Mouse (Mus musculus) left cerebral cortex, postnatal 25 days (tissue): ENCODE data around the gene Armcx1. TPM values are rescaled to one million over a fixed set of nuclear protein-coding genes. Genes with fewer than 3 reads are reported as not detected.
"Not testable (repeated sequence)": the region's sequence is repeated elsewhere in the genome, so short reads cannot be mapped to it uniquely, and the experiment has no call there.

Experiments
- DNase-seq, 2 experiments: peaks; one replicate each; pipeline ENCODE4 v3.0.0; 2022; ENCODE audit warnings: low spot score in 2 of 2, mixed read lengths in 1 of 2
- intact Hi-C: fragments of 180-260 bp; cut with DNase I; formaldehyde crosslinking; loops from one replicate; pipeline ENCODE4 v1.15.1; 2025
- total RNA-seq, 2 experiments: library from RNA; stranded (reverse); gene quantifications; 2 replicates each; pipeline ENCODE4 v1.2.3; 2021

Gene Armcx1
- 10 to 100 TPM; 60.0 to 68.0 TPM for total RNA-seq

GRCm38 (mm10) chrX:134717752-134718308, at the start of gene Armcx1:
Armcx1 (plus strand) TSS chrX:134717963.
- DNase-seq = peak; percentile 66 to 81

GRCm38 (mm10) chrX:134675022-134675421, 42.7 kb upstream of the Armcx1 start:
- DNase-seq = no peak
- intact Hi-C loops = no loop called here

More at GRCm38 (mm10) chrX:134717752-134718308, at the start of gene Armcx1:
- intact Hi-C loops = loop anchor here (1.0 to 5.0 kb wide), 4 partner anchors 21 to 106 kb away; partner anchors contain the start of gene Armcx4

- intact Hi-C loops = no loop called here
These were observed 41.8 kb upstream of the Armcx1 start for GRCm38 (mm10) chrX:134675959-134676358.

DNA sequence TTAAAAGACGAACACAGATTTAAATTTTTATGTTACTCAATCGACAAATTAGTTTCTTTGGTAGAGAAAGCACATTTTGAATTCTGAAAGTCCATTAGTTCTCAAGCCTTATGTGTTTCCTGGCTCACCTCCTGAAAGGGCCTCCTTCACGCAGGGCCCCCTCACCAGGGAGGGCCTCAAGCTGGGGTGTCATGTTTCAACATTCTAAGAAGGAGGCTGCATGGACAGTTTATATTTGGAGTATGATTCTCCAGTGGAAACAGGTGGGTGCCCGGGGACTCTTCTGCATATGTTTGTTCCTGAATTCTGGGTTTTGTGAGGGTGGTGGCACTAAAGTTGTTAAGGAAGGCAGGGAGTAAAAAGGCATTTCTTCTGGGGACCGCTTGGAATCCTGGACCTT, 32.8 kb upstream of the Armcx1 start:
- peak in 1 of 2 experiments; percentile 35 for DNase-seq
- intact Hi-C loops = loop anchor here (5.0 kb wide), 1 partner anchor 73 kb away; no protein-coding TSS in a partner anchor

More at GRCm38 (mm10) chrX:134675959-134676358, 41.8 kb upstream of the Armcx1 start:
- DNase-seq = no peak

- DNase-seq = peak; percentile 59 to 74
- intact Hi-C loops = loop anchor here (1.0 to 5.0 kb wide), 2 partner anchors 32 to 74 kb away; no protein-coding TSS in a partner anchor
These were observed 31.5 kb upstream of the Armcx1 start, which contains the start of gene Armcx4 for GRCm38 (mm10) chrX:134686267-134686666. Armcx4 (plus strand) TSS chrX:134686519.

GRCm38 (mm10) chrX:134686739-134687171, 31.0 kb upstream of the Armcx1 start:
- intact Hi-C loops = loop anchor here (1.0 to 5.0 kb wide), 2 partner anchors 32 to 74 kb away; no protein-coding TSS in a partner anchor
- peak; percentile 25 to 26 for DNase-seq

GRCm38 (mm10) chrX:134689676-134690075, 28.1 kb upstream of the Armcx1 start:
- intact Hi-C loops = loop anchor here (5.0 kb wide), 1 partner anchor 77 kb away; no protein-coding TSS in a partner anchor
- no peak for DNase-seq

DNA sequence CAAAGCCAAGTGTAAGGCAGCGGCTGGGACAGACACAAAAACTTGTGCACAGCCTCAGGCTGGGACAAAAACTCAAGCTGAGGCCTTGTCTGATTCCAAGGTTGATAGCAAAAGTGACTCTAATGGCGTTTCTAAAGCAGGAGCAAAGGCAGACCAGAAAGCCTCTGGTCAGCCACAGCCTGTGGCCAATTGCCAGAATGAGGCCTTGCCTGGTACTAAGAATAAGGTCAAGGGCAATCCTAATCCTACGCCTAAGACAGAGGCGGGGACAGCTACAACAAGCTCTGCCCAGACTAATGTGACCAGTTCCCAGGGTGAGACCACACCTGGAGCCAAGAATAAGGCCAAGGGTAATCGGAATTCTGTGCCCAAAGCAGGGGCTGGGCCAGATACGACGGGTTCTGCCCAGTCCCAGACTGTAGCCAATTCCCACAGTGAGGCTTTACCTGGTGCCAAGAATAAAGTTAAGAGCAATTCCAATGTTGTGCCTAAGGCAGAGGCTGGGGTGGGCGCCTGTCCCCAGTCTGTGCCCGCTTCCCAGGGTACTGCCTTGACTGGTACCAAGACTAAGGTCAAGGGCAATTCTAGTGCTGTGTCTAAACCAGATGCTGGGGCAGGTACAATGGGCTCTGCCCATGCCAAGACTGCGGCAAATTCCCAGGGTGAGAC, 26.8 kb upstream of the Armcx1 start:
- intact Hi-C loops = no loop called here

DNA sequence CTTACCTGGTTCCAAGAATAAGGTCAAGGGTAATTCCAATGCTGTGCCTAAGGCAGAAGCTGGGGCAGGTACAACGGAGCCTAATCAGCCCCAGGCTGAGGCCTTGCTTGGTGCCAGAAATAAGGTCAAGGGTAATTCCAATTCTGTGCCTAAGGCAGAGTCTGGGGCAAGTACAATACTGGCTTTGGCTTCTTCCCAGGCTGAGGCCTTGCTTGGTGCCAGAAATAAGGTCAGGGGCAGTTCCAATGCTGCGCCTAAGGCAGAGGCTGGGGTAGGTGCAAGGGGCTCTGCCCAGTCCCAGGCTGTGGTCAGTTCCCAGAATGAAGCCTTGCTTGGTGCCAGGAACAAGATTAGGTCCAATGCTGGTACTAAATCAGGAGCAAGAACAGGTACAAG, 26.2 kb upstream of the Armcx1 start:
- no peak for DNase-seq
- intact Hi-C loops = no loop called here

More for the DNA sequence above, 26.8 kb upstream of the Armcx1 start:
- no peak for DNase-seq

GRCm38 (mm10) chrX:134716863-134717262, 900 bp upstream of the Armcx1 start:
- intact Hi-C loops = loop anchor here (5.0 kb wide), 2 partner anchors 70 to 105 kb away; no protein-coding TSS in a partner anchor
- DNase-seq = no peak

GRCm38 (mm10) chrX:134718524-134718923, 761 bp downstream of the Armcx1 start:
- intact Hi-C loops = loop anchor here (1.0 to 5.0 kb wide), 4 partner anchors 21 to 106 kb away; partner anchors contain the start of gene Armcx4
- peak; percentile 51 to 74 for DNase-seq

DNA sequence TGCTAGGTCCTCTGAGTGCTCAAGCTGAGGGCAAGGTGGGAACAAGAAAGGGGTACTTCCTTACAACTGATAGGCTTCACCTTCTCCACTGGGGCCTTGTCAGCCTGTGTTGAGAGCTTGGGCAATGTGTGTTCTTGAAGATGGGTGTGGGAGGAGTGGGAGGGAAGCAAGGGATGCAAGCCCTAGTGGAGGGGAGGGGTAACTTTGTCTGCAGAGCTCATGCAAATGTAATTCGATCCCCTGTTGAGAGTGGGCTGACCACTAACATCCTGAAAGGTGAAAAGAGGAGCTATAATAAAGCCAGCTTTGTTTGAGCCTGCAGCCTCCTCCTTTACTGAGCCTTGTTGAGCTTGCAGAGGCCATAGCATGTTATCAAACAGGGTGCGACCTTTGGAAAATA, 6.0 kb downstream of the Armcx1 start:
- DNase-seq, intact Hi-C loops: not testable (repeated sequence)

DNA sequence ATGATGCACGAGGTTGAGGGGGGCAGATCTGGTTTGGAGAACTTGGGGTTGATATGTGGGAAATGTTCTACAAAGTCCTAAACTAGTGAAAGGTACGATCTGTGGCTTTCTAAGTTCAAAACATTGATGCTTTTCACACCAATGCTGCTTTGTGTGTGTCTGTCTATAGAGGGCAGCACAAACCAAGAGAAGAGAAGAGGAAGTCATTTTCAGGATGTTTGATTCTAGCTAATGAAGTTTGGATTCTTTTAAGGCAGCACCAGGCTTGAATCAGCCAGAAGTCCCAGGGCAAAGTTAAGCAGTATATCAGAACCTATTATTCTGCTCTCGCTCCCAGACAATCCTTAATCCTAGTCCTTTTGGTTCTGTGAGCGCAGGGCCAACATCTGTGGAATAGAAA, 12.0 kb downstream of the Armcx1 start:
- DNase-seq = peak; percentile 10 to 37
- intact Hi-C loops = loop anchor here (5.0 kb wide), 1 partner anchor 183 kb away; no protein-coding TSS in a partner anchor

DNA sequence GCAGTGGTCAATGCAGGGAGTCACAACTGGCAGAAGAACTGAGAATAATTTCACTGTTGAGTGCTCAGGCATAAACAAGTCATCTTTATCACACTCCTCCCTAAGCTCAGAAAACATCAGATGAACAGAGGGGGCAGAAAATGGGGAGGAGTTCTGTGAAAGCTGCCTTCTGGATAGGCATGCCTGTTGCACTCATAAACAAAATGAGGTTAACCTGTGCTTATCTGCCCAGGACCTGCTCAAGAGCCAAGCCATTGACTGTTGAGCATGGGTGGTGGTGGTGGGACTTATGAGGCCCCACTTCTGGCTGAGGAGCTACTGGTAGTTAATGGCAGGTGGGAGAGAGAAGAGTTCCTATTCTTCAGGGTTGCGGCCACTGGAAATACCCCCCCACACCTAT, 20.0 kb downstream of the Armcx1 start:
- intact Hi-C loops = no loop called here
- DNase-seq = no peak

- intact Hi-C loops = no loop called here
- no peak for DNase-seq
These were observed 21.4 kb downstream of the Armcx1 start for GRCm38 (mm10) chrX:134739160-134739559.

GRCm38 (mm10) chrX:134741862-134742261, 24.1 kb downstream of the Armcx1 start:
- no peak for DNase-seq
- intact Hi-C loops = no loop called here

- intact Hi-C loops = loop anchor here (2.0 kb wide), 1 partner anchor 166 kb away; no protein-coding TSS in a partner anchor
- DNase-seq = peak; percentile 37 to 62
These were observed 28.7 kb downstream of the Armcx1 start for GRCm38 (mm10) chrX:134746459-134746858.

GRCm38 (mm10) chrX:134750764-134751592, 33.2 kb downstream of the Armcx1 start, which contains the start of gene Armcx6:
Armcx6 (minus strand) TSS chrX:134751417.
- intact Hi-C loops = no loop called here
- DNase-seq = peak; percentile 62 to 72

DNA sequence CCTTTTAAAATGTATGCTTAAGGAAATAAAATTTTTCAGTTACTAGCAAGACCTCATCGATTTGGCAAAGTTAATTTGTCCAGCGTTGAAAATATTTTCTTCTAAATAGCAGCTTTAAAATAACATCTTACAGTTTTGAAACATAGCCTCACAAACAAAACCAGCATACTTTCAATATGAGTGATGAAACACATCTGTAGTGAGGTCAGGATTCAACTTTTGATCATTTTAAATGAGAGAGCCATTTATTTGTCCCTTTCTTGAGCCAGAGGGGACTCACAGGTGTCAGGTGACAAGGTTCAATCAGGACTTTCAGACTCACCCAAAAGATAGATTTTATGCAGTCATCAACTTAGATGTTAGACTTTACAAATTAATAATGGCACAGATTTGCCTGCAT, 34.1 kb downstream of the Armcx1 start:
- DNase-seq = no peak
- intact Hi-C loops = no loop called here
